Mouse (Mus musculus): ENCODE measurements around the gene Ppp1r2. TPM values are rescaled to one million over a fixed set of nuclear protein-coding genes. Genes with fewer than 3 reads are reported as not detected.
A peak's percentile ranks its signal among the peaks of the same experiment; 100 is the strongest.

The Ppp1r2 gene
- total RNA-seq, 1 experiment from 2014 or later: 59.4 TPM

- ATAC-seq (replicated peaks in 1 of 2; ENCODE audit: insufficient read depth in 1 of 2, low FRiP score in 2 of 2, low TSS enrichment in 1 of 2, low read depth in 1 of 2, poor library complexity in 2 of 2, severe bottlenecking in 2 of 2): no peak
Measured at GRCm38 (mm10) chr16:31248717-31249116, 26.4 kb downstream of the Ppp1r2 start.

GRCm38 (mm10) chr16:31247442-31247841 is 27.6 kb downstream of the Ppp1r2 start:
- no peak for ATAC-seq (replicated peaks in 1 of 2; ENCODE audit: insufficient read depth in 1 of 2, low FRiP score in 2 of 2, low TSS enrichment in 1 of 2, low read depth in 1 of 2, poor library complexity in 2 of 2, severe bottlenecking in 2 of 2)

GRCm38 (mm10) chr16:31244053-31244452 is 31.0 kb downstream of the Ppp1r2 start:
- no peak for ATAC-seq (replicated peaks in 1 of 2; ENCODE audit: insufficient read depth in 1 of 2, low FRiP score in 2 of 2, low TSS enrichment in 1 of 2, low read depth in 1 of 2, poor library complexity in 2 of 2, severe bottlenecking in 2 of 2)

GRCm38 (mm10) chr16:31241433-31241832 is 33.6 kb downstream of the Ppp1r2 start:
- no peak for ATAC-seq (replicated peaks in 1 of 2; ENCODE audit: insufficient read depth in 1 of 2, low FRiP score in 2 of 2, low TSS enrichment in 1 of 2, low read depth in 1 of 2, poor library complexity in 2 of 2, severe bottlenecking in 2 of 2)

DNA sequence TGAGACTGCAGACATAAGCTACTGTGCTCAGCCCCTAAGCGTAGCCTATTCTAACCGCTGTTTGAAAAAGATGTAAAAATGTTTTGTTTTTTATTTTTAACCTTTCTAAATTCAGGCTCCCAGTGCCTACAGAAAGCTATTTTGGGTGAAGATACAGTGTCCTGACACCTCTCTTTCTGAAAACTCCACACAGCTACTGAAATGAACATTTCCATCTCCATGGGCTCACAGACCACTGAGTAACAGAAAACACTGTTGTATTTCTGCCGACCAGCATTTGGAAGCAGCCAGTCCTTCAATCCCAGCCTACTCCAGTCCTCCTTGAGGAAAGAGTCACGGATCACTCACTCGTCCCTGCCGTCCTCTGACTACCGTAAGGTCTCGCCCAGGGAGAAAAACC is 34.5 kb downstream of the Ppp1r2 start:
- ATAC-seq (replicated peaks in 1 of 2; ENCODE audit: insufficient read depth in 1 of 2, low FRiP score in 2 of 2, low TSS enrichment in 1 of 2, low read depth in 1 of 2, poor library complexity in 2 of 2, severe bottlenecking in 2 of 2): no peak

- ATAC-seq (replicated peaks in 1 of 2; ENCODE audit: insufficient read depth in 1 of 2, low FRiP score in 2 of 2, low TSS enrichment in 1 of 2, low read depth in 1 of 2, poor library complexity in 2 of 2, severe bottlenecking in 2 of 2): no peak
Measured at GRCm38 (mm10) chr16:31238281-31238680, 36.8 kb downstream of the Ppp1r2 start.

DNA sequence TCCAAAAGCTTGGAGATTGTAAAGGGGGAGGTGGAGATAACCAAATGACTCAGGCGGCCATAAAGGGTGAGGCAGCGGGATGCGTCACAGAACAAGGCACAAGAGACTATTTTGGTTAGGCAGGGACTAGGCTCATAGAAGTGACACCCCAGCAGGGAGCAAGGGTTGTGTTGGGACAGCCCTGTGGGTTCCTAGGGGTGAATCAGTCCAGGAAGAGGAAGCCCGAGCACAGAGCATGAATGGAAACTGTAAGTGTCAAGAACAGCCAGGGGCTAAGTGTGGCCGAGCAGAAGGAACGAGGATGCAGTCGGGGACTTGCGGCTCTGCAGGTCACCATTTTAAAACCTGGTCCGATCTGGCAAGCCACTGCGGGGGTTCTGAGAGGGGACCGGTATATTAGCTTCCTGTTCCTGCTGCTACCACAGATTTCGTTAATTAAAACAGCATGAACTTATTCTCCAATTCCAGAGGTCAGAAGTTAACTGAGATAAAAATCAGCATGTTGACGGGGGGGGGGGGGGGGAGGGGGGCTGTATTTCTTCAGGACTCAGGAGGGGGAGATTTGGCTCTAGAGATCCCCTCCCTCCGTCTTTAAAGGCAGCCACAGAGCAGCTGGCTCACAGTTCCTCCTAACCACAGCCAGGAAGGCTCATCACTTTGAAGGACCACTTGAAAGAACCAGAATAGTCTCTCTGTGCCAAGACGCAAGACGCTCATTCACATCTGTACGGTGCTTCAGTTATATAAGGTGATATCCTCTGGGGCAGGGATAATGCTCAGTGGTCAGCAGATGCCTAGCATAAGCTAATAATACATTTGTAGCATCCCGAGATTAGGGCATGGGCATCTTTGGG is 39.4 kb downstream of the Ppp1r2 start:
- ATAC-seq (replicated peaks in 1 of 2; ENCODE audit: insufficient read depth in 1 of 2, low FRiP score in 2 of 2, low TSS enrichment in 1 of 2, low read depth in 1 of 2, poor library complexity in 2 of 2, severe bottlenecking in 2 of 2): peak; percentile 63

GRCm38 (mm10) chr16:31234808-31235456 is 40.1 kb downstream of the Ppp1r2 start:
- no peak for ATAC-seq (replicated peaks in 1 of 2; ENCODE audit: insufficient read depth in 1 of 2, low FRiP score in 2 of 2, low TSS enrichment in 1 of 2, low read depth in 1 of 2, poor library complexity in 2 of 2, severe bottlenecking in 2 of 2)

GRCm38 (mm10) chr16:31234356-31234755 is 40.7 kb downstream of the Ppp1r2 start:
- ATAC-seq (replicated peaks in 1 of 2; ENCODE audit: insufficient read depth in 1 of 2, low FRiP score in 2 of 2, low TSS enrichment in 1 of 2, low read depth in 1 of 2, poor library complexity in 2 of 2, severe bottlenecking in 2 of 2): no peak

GRCm38 (mm10) chr16:31233541-31234339 is 41.3 kb downstream of the Ppp1r2 start:
- peak; percentile 60 to 70 for ATAC-seq (replicated peaks in 1 of 2; ENCODE audit: insufficient read depth in 1 of 2, low FRiP score in 2 of 2, low TSS enrichment in 1 of 2, low read depth in 1 of 2, poor library complexity in 2 of 2, severe bottlenecking in 2 of 2)

- 0 out of 4 replicates have a peak, but pooled peaks of 1 of the 2 experiments have one; percentile 4 for ATAC-seq (replicated peaks in 1 of 2; ENCODE audit: insufficient read depth in 1 of 2, low FRiP score in 2 of 2, low TSS enrichment in 1 of 2, low read depth in 1 of 2, poor library complexity in 2 of 2, severe bottlenecking in 2 of 2)
Measured at GRCm38 (mm10) chr16:31233167-31233498, 41.9 kb downstream of the Ppp1r2 start.

DNA sequence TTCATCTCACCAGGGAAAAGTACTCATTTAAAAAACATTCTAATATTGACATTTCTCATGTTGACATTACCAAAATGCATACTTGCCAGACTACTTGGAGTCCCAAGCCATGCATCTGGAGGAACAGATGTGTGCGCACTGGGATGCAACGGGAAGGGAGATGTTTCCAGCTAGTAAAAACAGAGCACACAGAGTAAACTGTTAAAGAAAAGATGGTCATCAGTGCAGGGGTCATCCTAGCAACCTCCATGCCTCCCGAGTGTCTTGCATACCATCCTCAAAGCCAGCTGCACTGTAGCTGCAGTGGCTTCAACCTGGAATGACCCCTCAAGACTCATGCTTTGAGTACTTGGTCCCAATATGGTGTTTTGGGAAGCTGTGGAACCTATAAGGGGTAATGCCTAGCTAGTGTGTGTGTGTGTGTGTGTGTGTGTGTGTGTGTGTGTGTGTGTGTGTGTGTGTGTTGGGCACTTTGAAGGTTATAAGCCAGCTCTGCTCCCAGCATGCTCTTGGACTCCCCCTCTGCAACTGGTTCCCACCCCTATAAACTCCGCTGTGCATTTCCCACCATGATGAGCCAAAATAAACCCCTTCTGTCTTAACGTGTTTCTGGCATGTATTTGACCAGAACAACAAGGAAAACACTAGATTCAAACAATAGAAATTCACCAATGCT is 42.4 kb downstream of the Ppp1r2 start:
- no peak for ATAC-seq (replicated peaks in 1 of 2; ENCODE audit: insufficient read depth in 1 of 2, low FRiP score in 2 of 2, low TSS enrichment in 1 of 2, low read depth in 1 of 2, poor library complexity in 2 of 2, severe bottlenecking in 2 of 2)

DNA sequence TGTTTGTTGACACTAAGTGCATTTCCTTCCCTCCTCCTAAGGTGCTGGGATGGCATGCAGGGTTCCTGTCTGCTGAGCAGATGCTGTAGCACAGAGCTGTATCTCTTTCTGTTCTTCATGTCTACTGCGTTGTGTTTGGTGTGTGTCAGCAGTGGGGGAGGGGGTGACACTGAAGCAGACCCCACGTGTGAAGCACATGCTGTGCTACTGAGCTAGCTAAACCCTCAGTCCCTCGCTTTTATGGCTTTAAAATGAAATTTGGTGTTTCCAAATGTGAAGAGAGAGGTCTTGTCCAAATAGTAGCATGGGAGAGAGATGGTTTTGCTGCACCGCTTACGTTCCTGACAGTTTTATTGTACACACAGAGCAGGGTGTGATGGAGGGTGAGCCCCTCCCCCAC is 43.5 kb downstream of the Ppp1r2 start:
- no peak for ATAC-seq (replicated peaks in 1 of 2; ENCODE audit: insufficient read depth in 1 of 2, low FRiP score in 2 of 2, low TSS enrichment in 1 of 2, low read depth in 1 of 2, poor library complexity in 2 of 2, severe bottlenecking in 2 of 2)

DNA sequence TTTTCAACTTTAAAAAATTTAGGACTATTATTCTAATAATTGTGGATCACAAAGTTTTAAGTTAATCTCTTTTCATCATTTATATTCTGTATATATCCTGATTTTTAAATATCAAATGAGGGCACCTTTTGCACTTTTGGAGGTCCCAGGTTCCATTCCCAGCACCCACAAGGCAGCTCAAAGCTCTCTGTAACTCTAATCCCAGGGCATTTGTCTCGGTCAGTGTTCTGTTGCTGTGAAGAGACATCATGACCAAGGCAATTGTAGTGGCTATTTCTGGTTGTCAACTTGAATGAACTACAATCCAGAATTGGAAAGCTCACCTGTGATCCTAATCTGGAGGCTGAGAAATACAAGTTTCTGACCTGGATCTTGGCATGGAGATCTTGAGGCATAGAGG is 47.3 kb downstream of the Ppp1r2 start:
- no peak for ATAC-seq (replicated peaks in 1 of 2; ENCODE audit: insufficient read depth in 1 of 2, low FRiP score in 2 of 2, low TSS enrichment in 1 of 2, low read depth in 1 of 2, poor library complexity in 2 of 2, severe bottlenecking in 2 of 2)

DNA sequence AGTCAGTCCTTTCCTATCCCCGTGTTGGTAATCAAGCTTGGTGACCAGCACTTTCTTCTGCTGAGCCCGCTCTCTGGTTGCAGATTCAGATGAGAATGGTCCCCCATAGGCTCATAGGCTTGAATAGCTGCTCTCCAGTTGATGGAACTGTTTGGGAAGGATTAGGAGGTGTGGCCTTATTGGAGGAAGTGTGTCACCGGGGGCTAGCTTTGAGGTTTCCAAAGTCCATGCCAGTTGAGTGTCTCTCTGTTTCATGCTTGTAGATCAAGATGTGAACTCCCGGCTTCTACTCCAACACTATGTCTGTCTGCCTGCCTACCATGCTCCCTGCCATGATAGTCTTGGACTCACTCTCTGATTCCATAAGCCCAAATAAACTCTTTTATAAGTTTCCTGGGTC is 59.8 kb downstream of the Ppp1r2 start:
- no peak for ATAC-seq (replicated peaks in 1 of 2; ENCODE audit: insufficient read depth in 1 of 2, low FRiP score in 2 of 2, low TSS enrichment in 1 of 2, low read depth in 1 of 2, poor library complexity in 2 of 2, severe bottlenecking in 2 of 2)

GRCm38 (mm10) chr16:31213463-31213862 is 61.6 kb downstream of the Ppp1r2 start:
- ATAC-seq (replicated peaks in 1 of 2; ENCODE audit: insufficient read depth in 1 of 2, low FRiP score in 2 of 2, low TSS enrichment in 1 of 2, low read depth in 1 of 2, poor library complexity in 2 of 2, severe bottlenecking in 2 of 2): no peak

GRCm38 (mm10) chr16:31211503-31211902 is 63.6 kb downstream of the Ppp1r2 start:
- no peak for ATAC-seq (replicated peaks in 1 of 2; ENCODE audit: insufficient read depth in 1 of 2, low FRiP score in 2 of 2, low TSS enrichment in 1 of 2, low read depth in 1 of 2, poor library complexity in 2 of 2, severe bottlenecking in 2 of 2)

Measured in hematopoietic stem cell, adult 5-6 weeks (primary cell).